Mouse (Mus musculus) cerebellum, adult 2 months (tissue): ENCODE data around the gene Tff2.

Experiments used
- CTCF ChIP-seq: fragments of 200-500 bp; IDR thresholded peaks from 2 replicates; pipeline ENCODE4 v1.5.1; 2011; ENCODE audit warnings: low read depth, mild to moderate bottlenecking, control low read depth, low read length, moderate library complexity, borderline replicate concordance; ENCODE audit not compliant: insufficient read depth
- POLR2A ChIP-seq: fragments of 200-500 bp; IDR thresholded peaks from 2 replicates; pipeline ENCODE4 v1.6.1; 2011; ENCODE audit warnings: low read length, control low read depth, borderline replicate concordance; ENCODE audit not compliant: insufficient read depth

GRCm38 (mm10) chr17:31183180-31183974, 39.3 kb upstream of the Tff2 start:
- TF ChIP-seq CTCF (no peak), POLR2A (no peak)
